Mouse (Mus musculus) midbrain, postnatal 0 days (tissue): ENCODE measurements around the gene Junb. TPM values are rescaled to one million over a fixed set of nuclear protein-coding genes. Genes with fewer than 3 reads are reported as not detected.
A peak's percentile ranks its signal among the peaks of the same experiment; 100 is the strongest.

Experiments used
- ATAC-seq: fragments of 200-750 bp; cut with Nextera tagmentation; 2 replicates; pipeline ENCODE4 v1.8.0; 2017; ENCODE audit warnings: moderate number of reproducible peaks, mild to moderate bottlenecking, moderate TSS enrichment, moderate library complexity; ENCODE audit not compliant: low FRiP score
- DNase-seq: peaks from one replicate; pipeline ENCODE4 v3.0.0-alpha.2; 2015; ENCODE audit warnings: low spot score
- H3K27ac ChIP-seq: fragments of 300-500 bp; sonication (generic); 2 replicates; pipeline ENCODE4 v1.5.1; 2014; ENCODE audit warnings: low read depth, mild to moderate bottlenecking, low read length, mixed read lengths
- H3K27me3 ChIP-seq: fragments of 300-500 bp; sonication (generic); 2 replicates; pipeline ENCODE4 v1.6.1; 2014; ENCODE audit warnings: low read length, control low read depth, mixed read lengths; ENCODE audit not compliant: insufficient read depth
- H3K36me3 ChIP-seq: fragments of 300-500 bp; sonication (generic); 2 replicates; pipeline ENCODE4 v1.6.1; 2014; ENCODE audit warnings: low read length, control low read depth, mixed read lengths; ENCODE audit not compliant: insufficient read depth
- H3K4me1 ChIP-seq: fragments of 300-500 bp; sonication (generic); 2 replicates; pipeline ENCODE4 v1.6.1; 2014; ENCODE audit warnings: mild to moderate bottlenecking, control low read depth, antibody characterized with exemption, low read length, mixed read lengths; ENCODE audit not compliant: insufficient read depth
- H3K4me2 ChIP-seq: fragments of 300-500 bp; sonication (generic); 2 replicates; pipeline ENCODE4 v1.6.1; 2014; ENCODE audit warnings: low read depth, mild to moderate bottlenecking, low read length, mixed read lengths; ENCODE audit not compliant: poor library complexity, severe bottlenecking
- H3K4me3 ChIP-seq: fragments of 300-500 bp; sonication (generic); 2 replicates; pipeline ENCODE4 v1.5.1; 2014; ENCODE audit warnings: low read depth, mild to moderate bottlenecking, low read length, moderate library complexity
- H3K9ac ChIP-seq: fragments of 300-500 bp; sonication (generic); replicated peaks from 2 replicates; pipeline ENCODE4 v1.6.1; 2014; ENCODE audit warnings: mild to moderate bottlenecking, low read length, moderate library complexity, mixed read lengths; ENCODE audit not compliant: poor library complexity, severe bottlenecking
- H3K9me3 ChIP-seq: fragments of 300-500 bp; sonication (generic); 2 replicates; pipeline ENCODE4 v1.6.1; 2016; ENCODE audit warnings: low read length, control low read depth
- CTCF ChIP-seq: IDR thresholded peaks from 2 replicates; pipeline ENCODE4 v1.5.1; 2016; ENCODE audit warnings: antibody characterized with exemption, mild to moderate bottlenecking
- WGBS: fragments of 180-500 bp; shearing (Covaris S2); extraction: QIAGEN DNeasy Blood & Tissue Kit; methylation state at CpG from one replicate; pipeline ENCODE4 v1.1.7; 2014; 5-methylcytosine and 5-hydroxymethylcytosine counted together
- polyA plus RNA-seq: library from polyadenylated mRNA; unstranded; fragments of >200 nt; fragmentation: Nextera tagmentation; extraction: Ambion mirVana; gene quantifications from 2 replicates; pipeline ENCODE4 v1.2.1, GENCODE M21; 2015
- total RNA-seq: library from RNA; depleted of rRNA; stranded (reverse); fragments of >200 nt; gene quantifications from 2 replicates; pipeline ENCODE4 v1.2.3, GENCODE M21; 2014

Gene Junb
- total and polyA plus RNA-seq, 2 experiments from 2014 or later, result 6.1 to 15.9 TPM

DNA sequence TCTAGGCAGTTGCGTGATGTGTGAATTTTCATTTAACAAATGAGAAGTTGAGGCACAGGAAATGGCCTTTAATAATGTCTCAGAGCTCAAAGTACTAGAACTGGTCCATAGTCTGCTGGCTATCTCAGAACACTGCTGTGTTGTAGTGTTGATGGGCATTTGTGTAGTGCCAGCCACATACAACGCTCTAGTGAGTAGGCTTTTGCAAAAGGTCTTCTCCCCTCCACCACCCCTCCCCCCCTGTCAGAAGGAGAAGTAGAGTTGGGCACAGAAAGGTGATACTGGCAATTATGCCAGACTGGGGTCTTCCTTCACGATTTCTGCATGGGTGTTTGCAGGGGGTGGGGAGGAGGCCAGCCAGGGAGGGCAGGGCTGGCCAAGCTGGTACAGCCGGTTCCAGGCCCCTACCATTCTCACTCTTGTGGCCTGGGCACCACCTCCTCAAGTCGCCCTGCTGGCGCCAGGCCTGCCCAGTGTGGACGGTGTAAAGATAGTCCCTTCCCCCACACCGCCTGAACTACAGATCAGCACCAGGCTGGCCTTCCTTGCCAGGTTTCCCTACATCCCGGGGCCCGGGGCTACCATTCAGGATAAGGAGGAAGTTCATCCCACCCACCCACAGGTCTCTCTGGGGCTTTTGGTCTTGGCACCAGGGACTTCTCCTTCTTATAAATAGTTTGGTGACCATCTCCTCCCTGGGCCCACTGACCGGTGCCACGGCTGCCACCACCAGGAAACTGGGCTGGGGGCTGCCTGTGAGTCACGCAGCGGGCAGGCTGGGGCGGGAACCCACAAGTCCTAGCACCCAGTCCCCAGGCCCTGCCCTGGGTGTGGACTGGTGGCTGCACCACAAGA is 3.4 kb upstream of the Junb start:
- H3K4me1 ChIP-seq, result peaks cover 24% of the 10 kb centered on the region
- H3K27me3 ChIP-seq, result no peaks in the 10 kb centered on the region
- H3K9me3 ChIP-seq, result no peaks in the 10 kb centered on the region
- no peak for TF ChIP-seq CTCF
- WGBS, result 85% methylated on average over 15 of the region's 15 CpGs
- DNase-seq (no peak), ATAC-seq (no peak)
- no peaks in the 10 kb centered on the region for H3K36me3 ChIP-seq
- no peak overlapping the region for H3K4me3 ChIP-seq
- H3K27ac ChIP-seq, result no peak overlapping the region
- no peak overlapping the region for H3K9ac ChIP-seq
- H3K4me2 ChIP-seq, result no peak overlapping the region

DNA sequence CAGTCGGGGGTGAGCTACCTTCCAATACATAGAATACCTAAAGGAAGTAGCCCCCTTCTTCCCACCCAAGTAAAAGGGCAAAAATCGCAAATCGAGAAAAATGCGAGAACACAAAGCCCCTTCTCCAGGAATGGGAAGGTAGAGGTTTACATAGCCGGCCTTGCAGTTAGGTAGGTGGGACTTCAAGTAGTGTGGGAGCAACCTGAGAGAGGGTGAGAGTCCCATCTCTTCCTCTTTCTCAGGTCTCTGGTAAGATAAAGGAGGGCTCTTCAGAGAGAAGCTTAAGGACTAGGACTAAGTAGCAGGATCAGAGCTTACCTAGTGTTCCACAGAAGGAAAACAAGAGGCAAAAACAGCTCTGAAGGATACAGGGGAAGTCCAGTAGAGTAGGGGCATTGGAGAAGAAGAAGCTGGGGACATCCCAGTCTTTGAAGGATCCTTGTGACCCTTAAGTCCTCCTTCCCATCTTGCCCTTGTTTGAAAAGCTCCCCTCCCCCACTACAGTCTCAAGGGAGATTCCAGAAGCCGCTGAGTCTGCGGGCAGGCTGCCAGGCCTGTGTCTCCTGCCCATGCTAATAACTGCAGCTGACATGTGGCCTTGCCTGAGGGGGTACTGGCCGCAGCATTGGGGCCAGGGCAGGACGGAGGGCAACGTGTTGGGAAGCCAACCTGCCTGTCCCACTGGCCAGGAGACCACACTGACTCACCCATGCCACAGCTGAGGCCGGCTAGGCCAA is 2.3 kb upstream of the Junb start:
- peaks cover 30% of the 10 kb centered on the region for H3K4me1 ChIP-seq
- ATAC-seq, result no peak

DNA sequence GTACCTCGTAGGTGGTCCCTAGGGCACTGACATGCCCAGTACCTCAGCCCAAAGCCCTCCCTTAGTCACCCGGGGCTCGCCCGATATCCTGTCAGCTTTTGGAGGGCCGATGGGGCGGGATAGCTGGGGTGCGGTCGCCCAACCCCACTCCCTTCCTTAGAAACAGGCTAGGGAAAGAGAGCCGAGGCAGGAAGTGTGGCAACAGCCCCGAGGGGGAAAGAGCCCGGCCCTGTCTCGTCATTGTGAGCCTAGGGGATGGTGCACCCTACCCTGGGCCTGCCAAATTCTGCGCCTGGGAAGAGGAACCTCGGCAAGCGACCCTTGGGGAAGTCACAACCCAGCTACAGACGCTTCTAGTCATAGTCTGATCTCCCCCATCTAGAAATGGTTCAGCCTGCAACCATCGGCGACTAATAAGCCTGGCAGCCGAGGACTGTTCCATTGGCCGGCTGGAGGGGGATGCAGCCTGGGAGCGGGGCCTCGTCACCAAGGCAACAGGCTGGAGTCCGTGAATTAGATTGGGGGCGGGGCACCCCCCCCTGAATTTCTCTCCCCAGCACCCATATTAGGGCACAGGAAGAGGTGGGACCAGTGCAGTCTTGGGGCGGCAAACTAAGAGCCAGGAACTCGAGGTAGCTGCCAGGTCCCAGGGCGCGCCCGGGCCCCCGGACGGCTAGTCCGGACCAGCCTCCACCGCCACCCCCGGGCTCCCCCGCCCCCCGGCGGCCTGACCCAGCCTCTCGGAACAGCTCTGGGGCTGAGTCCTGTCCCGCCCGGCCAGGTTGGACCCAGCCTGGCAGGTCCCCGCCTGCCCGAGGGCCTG is 1.3 kb upstream of the Junb start:
- TF ChIP-seq CTCF, result no peak
- peak overlapping the region; percentile 51 for H3K9ac ChIP-seq
- no peaks in the 10 kb centered on the region for H3K36me3 ChIP-seq
- H3K4me3 ChIP-seq, result peak overlapping the region; percentile 35
- DNase-seq, result peak; percentile 93
- no peaks in the 10 kb centered on the region for H3K27me3 ChIP-seq
- H3K4me2 ChIP-seq, result peak overlapping the region; percentile 100
- 2% methylated on average over 36 of the region's 42 CpGs for WGBS
- no peaks in the 10 kb centered on the region for H3K9me3 ChIP-seq
- H3K27ac ChIP-seq, result peak overlapping the region; percentile 51; the same call in 1 of the 2 replicates
- peak; percentile 34 for ATAC-seq
- H3K4me1 ChIP-seq, result peaks cover 28% of the 10 kb centered on the region

More for the DNA sequence above, 2.3 kb upstream of the Junb start:
- peak; percentile 67 for DNase-seq
- Histone ChIP-seq H3K27ac (0 out of 2 replicates have a peak overlapping the region, but pooled peaks have one; percentile 18), H3K9ac (no peak overlapping the region), H3K27me3 (no peaks in the 10 kb centered on the region), H3K36me3 (no peaks in the 10 kb centered on the region), H3K9me3 (no peaks in the 10 kb centered on the region), H3K4me3 (no peak overlapping the region), H3K4me2 (peak overlapping the region; percentile 100; the same call in 1 of the 2 replicates)
- no peak for TF ChIP-seq CTCF
- WGBS, result 29% methylated on average over 11 of the region's 11 CpGs

DNA sequence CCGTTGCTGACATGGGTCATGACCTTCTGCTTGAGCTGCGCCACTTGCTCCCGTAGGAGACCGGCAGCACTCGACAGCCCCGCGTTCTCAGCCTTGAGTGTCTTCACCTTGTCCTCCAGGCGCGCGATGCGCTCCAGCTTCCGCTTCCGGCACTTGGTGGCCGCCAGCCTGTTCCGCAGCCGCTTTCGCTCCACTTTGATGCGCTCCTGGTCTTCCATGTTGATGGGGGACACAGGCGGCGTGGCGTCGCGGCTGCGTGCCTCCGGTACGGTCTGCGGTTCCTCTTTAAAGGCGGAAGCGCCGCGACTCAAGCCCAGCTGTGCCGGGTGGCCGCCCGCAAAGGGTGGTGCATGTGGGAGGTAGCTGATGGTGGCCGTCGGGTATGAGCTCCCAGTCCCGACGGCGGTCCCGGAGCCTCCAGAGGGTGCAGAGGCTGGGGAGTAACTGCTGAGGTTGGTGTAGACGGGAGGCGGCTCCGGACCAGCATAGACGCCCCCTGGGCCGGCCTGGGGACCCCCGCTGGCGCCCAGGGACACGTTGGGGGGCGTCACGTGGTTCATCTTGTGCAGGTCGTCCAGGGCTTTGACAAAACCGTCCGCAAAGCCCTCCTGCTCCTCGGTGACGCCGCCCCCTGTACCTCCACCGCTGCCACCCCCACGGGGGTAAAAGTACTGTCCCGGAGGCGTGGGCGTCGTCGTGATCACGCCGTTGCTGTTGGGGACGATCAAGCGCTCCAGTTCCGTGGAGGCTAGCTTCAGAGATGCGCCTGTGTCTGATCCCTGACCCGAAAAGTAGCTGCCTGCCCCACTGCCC is 877 bp downstream of the Junb start:
- Histone ChIP-seq H3K4me3 (peak overlapping the region; percentile 56), H3K27me3 (no peaks in the 10 kb centered on the region), H3K4me2 (peak overlapping the region; percentile 100), H3K27ac (peak overlapping the region; percentile 55), H3K4me1 (peaks cover 25% of the 10 kb centered on the region), H3K9ac (peak overlapping the region; percentile 66), H3K36me3 (peaks cover 7% of the 10 kb centered on the region; the same call in 1 of the 2 replicates), H3K9me3 (no peaks in the 10 kb centered on the region)
- DNase-seq (peak; percentile 56), ATAC-seq (no peak)
- no peak for TF ChIP-seq CTCF
- 1% methylated on average over 69 of the region's 70 CpGs for WGBS
